Mouse (Mus musculus) heart, embryonic 13.5 days (tissue): ENCODE results near the gene Gale. TPM values are rescaled to one million over a fixed set of nuclear protein-coding genes. Genes with fewer than 3 reads are reported as not detected.

Source experiments
- polyA plus RNA-seq: library from polyadenylated mRNA; unstranded; fragments of >200 nt; fragmentation: Nextera tagmentation; extraction: Ambion mirVana; gene quantifications from 2 replicates; pipeline ENCODE4 v1.2.1, GENCODE M21; 2015

The Gale gene
- polyA plus RNA-seq, 1 experiment from 2014 or later: 28.7 TPM

Other genes with a start within 250 kb of the Gale start
- gene Il22ra1, start 235.6 kb upstream of the Gale start, polyA plus RNA-seq: not detected in 2 replicates
- gene Myom3, start 204.0 kb upstream of the Gale start, polyA plus RNA-seq: 0.23 and 0.37 TPM in 2 replicates
- gene Srsf10, start 108.0 kb upstream of the Gale start, polyA plus RNA-seq: 130 and 140 TPM in 2 replicates
- 114 and 125 TPM in 2 replicates for gene Pnrc2, start 89.9 kb upstream of the Gale start, polyA plus RNA-seq
- 0.29 and 0.36 TPM in 2 replicates for gene Cnr2, start 68.3 kb upstream of the Gale start, polyA plus RNA-seq
- gene Fuca1, start 43.0 kb upstream of the Gale start, polyA plus RNA-seq: 46.0 and 47.9 TPM in 2 replicates
- 73.0 and 81.6 TPM in 2 replicates for gene Hmgcl, start 17.3 kb upstream of the Gale start, polyA plus RNA-seq
- gene Lypla2, start 8.9 kb downstream of the Gale start, polyA plus RNA-seq: 65.5 and 75.4 TPM in 2 replicates
- 39.2 and 42.0 TPM in 2 replicates for gene Pithd1, start 23.5 kb downstream of the Gale start, polyA plus RNA-seq
- gene Eloa, start 58.0 kb downstream of the Gale start, polyA plus RNA-seq: 28.5 and 29.4 TPM in 2 replicates
- 270 and 324 TPM in 2 replicates for gene Rpl11, start 89.7 kb downstream of the Gale start, polyA plus RNA-seq
- 288 and 305 TPM in 2 replicates for gene Id3, start 179.8 kb downstream of the Gale start, polyA plus RNA-seq
- gene E2f2, start 208.7 kb downstream of the Gale start, polyA plus RNA-seq: 6.2 and 6.6 TPM in 2 replicates
- 2.6 and 3.4 TPM in 2 replicates for gene Asap3, start 242.6 kb downstream of the Gale start, polyA plus RNA-seq